Mouse (Mus musculus): ENCODE results near the gene Bglap3. TPM values are rescaled to one million over a fixed set of nuclear protein-coding genes. Genes with fewer than 3 reads are reported as not detected.
"Not testable (repeated sequence)": the region's sequence is repeated elsewhere in the genome, so short reads cannot be mapped to it uniquely, and the experiment has no call there.

Bglap3 gene
- not detected in 2 replicates for total RNA-seq (2015; ENCODE audit: low replicate concordance)
- not detected in 2 replicates for total RNA-seq (2017; ENCODE audit: low replicate concordance)

DNA sequence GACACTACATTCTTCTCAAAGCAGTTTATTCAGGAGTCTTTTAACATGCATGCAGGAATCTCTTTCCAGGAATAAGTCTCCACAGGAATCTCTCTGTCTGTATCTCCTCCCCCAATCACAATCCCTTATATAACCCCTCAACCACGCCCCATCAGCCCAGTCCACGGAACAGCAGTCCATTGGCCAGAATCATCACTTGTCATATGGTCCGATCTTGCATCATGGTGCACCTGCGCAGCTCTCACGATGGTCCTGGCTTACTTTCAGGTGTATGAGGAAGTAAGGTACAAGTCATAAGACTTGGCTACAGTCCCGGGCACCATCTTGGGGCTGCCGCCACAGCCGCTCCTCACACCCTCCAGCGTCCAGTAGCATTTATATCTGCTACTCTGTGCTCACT, at the start of gene Bglap3:
TSS of gene Bglap3 (minus strand) at position 101 of the 400 bp plus-strand sequence.
- ATAC-seq (replicated peaks; ENCODE audit: low FRiP score, poor library complexity, severe bottlenecking) = not testable (repeated sequence)

DNA sequence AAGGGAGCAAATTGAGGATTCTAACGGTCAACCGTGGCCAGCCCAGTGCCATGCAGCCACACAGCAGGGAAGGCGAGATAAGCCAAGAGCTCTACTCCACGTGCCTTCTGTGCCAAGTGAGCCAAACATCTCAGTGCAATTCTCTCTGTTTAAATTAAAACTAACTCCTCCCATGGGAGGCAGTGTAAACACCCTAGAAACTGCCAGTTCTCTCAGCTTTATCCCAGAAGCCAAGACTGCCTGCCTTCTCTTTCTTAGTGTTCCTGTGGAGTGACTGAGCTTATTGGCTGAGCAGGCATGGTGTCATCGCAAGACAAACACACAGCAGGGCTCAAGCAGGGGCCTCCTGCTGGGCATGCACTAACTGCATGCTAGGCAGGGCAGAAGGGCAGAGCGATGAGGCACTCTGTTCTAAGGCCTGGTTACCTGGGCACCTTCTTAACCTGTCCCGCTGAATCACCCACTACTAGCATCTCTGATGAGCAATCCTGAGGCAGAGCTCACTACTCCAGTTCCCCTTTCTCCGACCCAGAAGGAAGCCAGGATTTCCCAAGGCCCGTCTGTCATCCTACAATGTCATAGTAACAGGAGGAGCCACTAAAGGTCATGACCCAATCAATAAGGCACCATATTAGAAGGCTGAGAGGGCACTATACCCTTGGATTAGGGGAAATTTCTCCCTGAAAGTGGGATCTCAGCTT, 49.6 kb upstream of the Bglap3 start:
- ATAC-seq (replicated peaks; ENCODE audit: low FRiP score, poor library complexity, severe bottlenecking) = peak; percentile 74

DNA sequence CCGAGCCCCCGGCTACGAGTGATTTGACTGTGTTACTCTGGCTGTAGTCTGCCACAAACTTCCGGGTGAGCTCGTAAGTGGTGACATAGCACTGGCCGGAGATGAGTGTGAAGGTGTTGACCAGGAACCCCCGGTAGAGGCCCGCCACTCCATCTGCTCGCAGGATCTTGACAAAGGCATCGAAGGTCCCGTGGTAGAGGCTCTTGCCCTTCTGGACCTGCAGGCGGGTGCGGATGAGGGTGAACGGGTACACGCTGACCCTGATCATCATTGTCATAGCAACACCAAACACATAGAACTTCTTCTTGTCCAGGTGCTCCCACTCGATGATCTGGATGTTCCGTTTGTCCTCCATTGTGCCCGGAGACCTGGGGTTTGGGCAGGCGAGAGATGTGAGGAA, 48.2 kb upstream of the Bglap3 start:
- ATAC-seq (replicated peaks; ENCODE audit: low FRiP score, poor library complexity, severe bottlenecking) = no peak

GRCm38 (mm10) chr3:88418016-88418415, 45.5 kb upstream of the Bglap3 start:
- no peak for ATAC-seq (replicated peaks; ENCODE audit: low FRiP score, poor library complexity, severe bottlenecking)

DNA sequence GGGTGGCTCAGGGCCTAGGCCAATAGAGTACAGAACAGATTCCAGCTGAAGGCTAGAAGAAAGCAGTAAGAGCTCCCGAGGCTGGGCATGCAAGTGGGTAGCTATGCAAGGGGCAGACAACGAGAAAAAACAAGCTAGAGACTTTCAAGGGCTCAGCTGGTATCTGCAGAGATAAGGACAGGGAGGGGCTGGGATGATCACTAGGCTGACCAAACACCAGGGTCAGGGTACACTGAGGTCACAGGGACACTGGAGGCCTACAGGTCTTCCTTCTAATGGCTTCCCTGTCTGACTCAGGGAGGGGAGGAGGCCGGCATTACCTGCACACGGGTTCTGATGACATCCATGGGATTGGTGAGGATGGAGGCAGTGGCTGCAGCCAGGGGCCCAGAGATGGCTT, 43.1 kb upstream of the Bglap3 start:
- 0 out of 2 replicates have a peak, but pooled peaks have one; percentile 16 for ATAC-seq (replicated peaks; ENCODE audit: low FRiP score, poor library complexity, severe bottlenecking)

- no peak for ATAC-seq (replicated peaks; ENCODE audit: low FRiP score, poor library complexity, severe bottlenecking)
These were observed 40.1 kb upstream of the Bglap3 start for GRCm38 (mm10) chr3:88412636-88413035.

DNA sequence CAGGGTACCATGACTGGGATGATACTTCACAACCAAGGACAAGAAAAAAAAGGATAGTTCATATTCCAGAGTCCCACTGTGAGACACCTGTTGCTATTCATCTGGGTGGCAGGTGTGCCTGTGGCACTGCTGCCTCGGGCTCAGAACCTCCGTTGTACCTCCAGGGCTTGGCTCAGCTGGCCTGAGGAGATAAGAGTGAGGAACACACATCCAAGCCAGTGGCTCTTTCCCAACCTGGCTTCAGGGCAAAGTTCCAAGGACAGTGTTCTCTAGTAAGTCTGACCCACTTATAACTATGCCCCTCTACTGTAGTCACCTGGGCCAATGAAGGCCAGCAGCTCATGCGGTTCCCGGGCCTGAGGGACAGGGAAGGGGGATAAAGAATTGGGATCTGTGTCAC, 39.1 kb upstream of the Bglap3 start:
- peak; percentile 68 for ATAC-seq (replicated peaks; ENCODE audit: low FRiP score, poor library complexity, severe bottlenecking)

DNA sequence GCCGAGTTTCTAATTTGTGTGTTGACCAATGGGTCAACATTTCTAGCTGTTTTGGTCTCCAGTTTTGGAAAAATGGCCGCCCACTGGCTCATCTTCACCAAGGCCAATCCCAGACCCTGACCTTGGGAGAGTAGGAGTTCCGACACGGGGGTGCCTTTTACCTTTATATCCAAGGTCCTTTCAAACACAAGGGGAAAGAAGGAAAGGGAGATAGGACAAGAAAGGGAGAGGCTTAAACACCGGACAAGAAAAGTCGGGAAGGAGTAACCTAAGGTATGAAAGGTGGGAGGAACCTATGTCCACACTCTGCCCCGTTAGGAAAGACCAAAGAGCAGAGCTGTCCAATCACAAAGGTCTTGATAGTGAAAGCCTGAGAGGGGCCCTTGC, 38.1 kb upstream of the Bglap3 start:
- no peak for ATAC-seq (replicated peaks; ENCODE audit: low FRiP score, poor library complexity, severe bottlenecking)

GRCm38 (mm10) chr3:88409741-88410644, 37.5 kb upstream of the Bglap3 start, which contains the start of gene Pmf1:
Gene Pmf1 (minus strand): TSS chr3:88410331.
- peak; percentile 82 for ATAC-seq (replicated peaks; ENCODE audit: low FRiP score, poor library complexity, severe bottlenecking)

DNA sequence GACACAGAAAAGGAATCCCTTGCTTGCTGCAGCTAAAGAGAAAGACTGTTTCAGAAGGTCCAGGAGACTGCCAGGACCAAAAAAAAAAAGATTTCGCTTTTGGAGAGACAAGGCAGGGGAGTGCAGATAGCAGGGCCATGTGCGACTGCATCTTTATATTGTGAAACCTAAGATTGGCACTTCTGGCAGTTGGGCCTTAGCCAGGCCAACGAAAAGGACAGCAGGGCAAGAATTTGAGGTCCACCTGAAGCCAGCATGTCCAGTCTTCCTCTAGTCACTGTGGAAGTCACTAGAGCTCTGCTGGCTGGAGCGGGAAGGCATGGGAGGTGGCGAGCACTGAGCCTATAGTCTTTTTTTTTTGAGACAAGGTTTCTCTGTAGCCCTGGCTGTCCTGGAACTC, 36.4 kb upstream of the Bglap3 start:
- ATAC-seq (replicated peaks; ENCODE audit: low FRiP score, poor library complexity, severe bottlenecking) = no peak

- ATAC-seq (replicated peaks; ENCODE audit: low FRiP score, poor library complexity, severe bottlenecking) = no peak
These were observed 35.0 kb upstream of the Bglap3 start for GRCm38 (mm10) chr3:88407529-88407928.

DNA sequence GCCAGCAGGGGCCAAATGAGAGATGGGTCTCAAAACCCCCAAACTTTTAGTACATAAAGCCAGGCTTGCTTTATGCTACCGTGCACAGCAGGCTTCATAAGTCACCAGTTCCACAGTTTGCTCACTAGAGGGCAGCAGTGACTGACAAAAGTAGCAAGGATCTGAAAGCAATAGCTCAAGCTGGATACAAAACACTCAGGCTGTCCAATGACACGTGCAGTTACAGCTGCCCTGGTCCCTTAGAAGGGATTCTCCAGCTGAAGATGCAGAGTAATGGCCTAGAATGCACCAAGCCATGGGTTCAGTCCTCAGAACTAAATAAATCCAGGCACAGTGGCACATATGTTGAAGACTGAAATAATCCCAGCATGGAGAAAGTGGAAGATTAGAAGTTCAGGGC, 34.5 kb upstream of the Bglap3 start:
- ATAC-seq (replicated peaks; ENCODE audit: low FRiP score, poor library complexity, severe bottlenecking) = peak; percentile 37; the same call in 1 of the 2 replicates

- ATAC-seq (replicated peaks; ENCODE audit: low FRiP score, poor library complexity, severe bottlenecking) = no peak
These were observed 31.1 kb upstream of the Bglap3 start for GRCm38 (mm10) chr3:88403522-88404230.

GRCm38 (mm10) chr3:88398666-88399065, 26.1 kb upstream of the Bglap3 start:
- no peak for ATAC-seq (replicated peaks; ENCODE audit: low FRiP score, poor library complexity, severe bottlenecking)

DNA sequence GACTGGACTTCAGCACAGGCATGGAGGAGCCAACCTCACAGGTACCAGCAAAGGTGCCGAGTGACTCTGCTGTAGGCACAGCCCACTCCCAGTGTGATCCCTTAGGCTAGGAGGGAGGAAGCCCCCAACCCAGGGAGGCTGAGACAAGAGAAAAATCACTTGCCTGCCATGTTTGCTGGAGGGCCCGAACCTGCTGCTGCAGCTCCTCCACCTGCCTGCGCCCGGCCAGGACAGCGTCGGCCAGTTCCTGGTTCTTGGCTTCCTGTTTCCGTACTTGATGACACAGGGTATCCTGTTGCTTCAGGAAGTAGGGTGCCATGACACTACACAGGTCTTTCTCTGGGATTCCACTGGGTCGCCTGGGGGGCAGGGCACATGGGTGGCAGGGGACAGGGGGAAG, 23.2 kb upstream of the Bglap3 start:
- no peak for ATAC-seq (replicated peaks; ENCODE audit: low FRiP score, poor library complexity, severe bottlenecking)

- ATAC-seq (replicated peaks; ENCODE audit: low FRiP score, poor library complexity, severe bottlenecking) = no peak
These were observed 22.7 kb upstream of the Bglap3 start for GRCm38 (mm10) chr3:88395288-88395687.

DNA sequence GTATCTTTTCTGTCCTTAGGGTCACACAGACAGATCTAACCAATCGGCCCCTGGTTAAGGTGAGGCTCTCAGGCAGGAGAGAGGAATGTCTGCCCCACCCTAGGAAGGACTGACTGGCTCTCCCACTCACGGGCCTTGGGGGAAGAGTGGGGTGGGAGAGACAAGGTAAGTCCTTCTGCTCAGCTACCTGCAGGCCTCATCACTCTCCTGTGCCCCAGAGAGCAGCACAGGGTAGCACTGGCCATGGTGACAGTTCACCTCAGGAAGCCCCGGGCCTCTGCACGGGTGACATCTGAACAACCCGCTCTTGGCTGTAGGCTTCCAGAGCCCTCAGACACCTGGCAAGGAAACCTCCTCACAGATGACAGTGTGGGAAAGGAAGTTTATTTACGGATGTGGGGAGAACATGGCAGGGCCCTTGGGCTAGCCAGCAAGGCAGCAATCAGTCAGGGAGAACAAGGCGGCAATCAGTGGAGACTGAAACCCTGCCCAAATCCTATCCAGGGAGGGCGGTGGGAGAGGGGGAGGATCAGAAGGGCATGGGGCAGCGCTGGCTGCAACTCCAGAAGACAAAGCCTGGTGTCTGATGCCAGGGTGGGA, 21.3 kb upstream of the Bglap3 start:
- no peak for ATAC-seq (replicated peaks; ENCODE audit: low FRiP score, poor library complexity, severe bottlenecking)

GRCm38 (mm10) chr3:88384364-88384763, 11.8 kb upstream of the Bglap3 start, which contains the start of gene Bglap:
Gene Bglap (minus strand): TSS chr3:88384464.
- ATAC-seq (replicated peaks; ENCODE audit: low FRiP score, poor library complexity, severe bottlenecking) = no peak

GRCm38 (mm10) chr3:88382383-88382782, 9.8 kb upstream of the Bglap3 start:
- ATAC-seq (replicated peaks; ENCODE audit: low FRiP score, poor library complexity, severe bottlenecking) = not testable (repeated sequence)
